Comparison of ENCODE assay signal across 25 mouse cellular contexts in genomic region chr6:144463691-144464090, GRCm38 (mm10).
DNase-seq lines count a peak whose midpoint lies in the region; ATAC-seq and TF ChIP-seq lines count a peak whose summit lies in the region.
"Had no signal": no experiment of that assay in that cellular context is flagged by ENCODE, and none has a peak within 500 bp of the region (broad histone marks: within the 10 kb centered on the region; RNA-seq: fewer than 3 reads in every experiment).

No protein-coding gene starts in this region.

- no peak for TF ChIP-seq POLR2A in limb, embryonic 14.5 days (IDR thresholded peaks at IDR 0.05; ENCODE audit: borderline replicate concordance, extremely low read depth, insufficient read depth, insufficient read length)

- H3K9me3 ChIP-seq in forebrain, embryonic 16.5 days (ENCODE audit: control insufficient read depth, low read length) = no peaks in the 10 kb centered on the region
- H3K9me3 ChIP-seq in forebrain, embryonic 13.5 days (replicated peaks) = no peaks in the 10 kb centered on the region
- H3K9me3 ChIP-seq in limb, embryonic 14.5 days (ENCODE audit: control insufficient read depth, low read length) = no peaks in the 10 kb centered on the region
- H3K9me3 ChIP-seq: embryonic facial prominence, embryonic 15.5 days; forebrain, embryonic 10.5 days; forebrain, embryonic 15.5 days; heart, embryonic 10.5 days; heart, embryonic 15.5 days; hindbrain, embryonic 13.5 days had no signal

- H3K4me1 ChIP-seq in forebrain, embryonic 16.5 days (replicated peaks; ENCODE audit: control insufficient read depth, insufficient read depth, low read length) = peaks cover 2% of the 10 kb centered on the region; the same call in 1 of the 2 replicates
- no peaks in the 10 kb centered on the region for H3K4me1 ChIP-seq in forebrain, embryonic 13.5 days
- peaks cover 18% of the 10 kb centered on the region for H3K4me1 ChIP-seq in limb, embryonic 14.5 days (ENCODE audit: control insufficient read depth, insufficient read depth, low read length)
- H3K4me1 ChIP-seq: embryonic facial prominence, embryonic 15.5 days; forebrain, embryonic 15.5 days; heart, embryonic 10.5 days; heart, embryonic 15.5 days had no signal

- WGBS in forebrain, embryonic 16.5 days = 63% methylated on average over 6 of the region's 6 CpGs
- 75% methylated on average over 6 of the region's 6 CpGs for WGBS in forebrain, embryonic 13.5 days
- 16% methylated on average over 6 of the region's 6 CpGs for WGBS in limb, embryonic 14.5 days

- H3K4me3 ChIP-seq in forebrain, embryonic 16.5 days (replicated peaks; ENCODE audit: low read length) = no peak overlapping the region
- no peak overlapping the region for H3K4me3 ChIP-seq in forebrain, embryonic 13.5 days
- H3K4me3 ChIP-seq in limb, embryonic 14.5 days (replicated peaks; ENCODE audit: low read length) = no peak overlapping the region
- H3K4me3 ChIP-seq: embryonic facial prominence, embryonic 15.5 days; erythroblast, embryonic 14.5 days; forebrain, embryonic 10.5 days; forebrain, embryonic 15.5 days; gastrocnemius, adult 2 months; heart, embryonic 10.5 days; heart, embryonic 15.5 days; hindbrain, embryonic 13.5 days had no signal

- DNase-seq in kidney, adult 9 months = peak; percentile 6
- no peak for DNase-seq in kidney, postnatal 10 days
- peak; percentile 40 for DNase-seq in limb, embryonic 14.5 days (ENCODE audit: low spot score)
- DNase-seq in T-cell, adult 2 months (ENCODE audit: low spot score) = no peak
- no peak for DNase-seq in frontal cortex, adult 2 months (ENCODE audit: extremely low spot score in 1 of 2, low spot score in 1 of 2)
- DNase-seq: adrenal gland, postnatal 25 days; cerebellum, adult 18-20 months; cerebellum, adult 9-11 months; cerebellum, postnatal 36 days; gastrocnemius, adult 2 months; gastrocnemius, postnatal 25 days; heart, adult 18-20 months; heart, postnatal 14 days had no signal

- no peak overlapping the region for H3K9ac ChIP-seq in forebrain, embryonic 16.5 days (replicated peaks; ENCODE audit: low read depth, low read length)
- no peak overlapping the region for H3K9ac ChIP-seq in forebrain, embryonic 13.5 days
- H3K9ac ChIP-seq in limb, embryonic 14.5 days (ENCODE audit: low read depth, low read length, severe bottlenecking) = no peak overlapping the region
- H3K9ac ChIP-seq: embryonic facial prominence, embryonic 15.5 days; forebrain, embryonic 15.5 days; heart, embryonic 15.5 days; hindbrain, embryonic 13.5 days had no signal

- H3K27me3 ChIP-seq in forebrain, embryonic 16.5 days (replicated peaks; ENCODE audit: control insufficient read depth, insufficient read depth, low read length) = no peaks in the 10 kb centered on the region
- no peaks in the 10 kb centered on the region for H3K27me3 ChIP-seq in forebrain, embryonic 13.5 days
- no peaks in the 10 kb centered on the region for H3K27me3 ChIP-seq in limb, embryonic 14.5 days (ENCODE audit: control insufficient read depth, insufficient read depth, low read length)
- H3K27me3 ChIP-seq: embryonic facial prominence, embryonic 15.5 days; forebrain, embryonic 15.5 days; heart, embryonic 15.5 days; hindbrain, embryonic 13.5 days had no signal

- 0 out of 2 replicates have a peak overlapping the region, but pooled peaks have one; percentile 1 for H3K27ac ChIP-seq in forebrain, embryonic 16.5 days (ENCODE audit: low read length)
- H3K27ac ChIP-seq in forebrain, embryonic 13.5 days = no peak overlapping the region
- no peak overlapping the region for H3K27ac ChIP-seq in limb, embryonic 14.5 days (replicated peaks; ENCODE audit: low read depth, low read length)
- H3K27ac ChIP-seq: embryonic facial prominence, embryonic 15.5 days; forebrain, embryonic 10.5 days; forebrain, embryonic 15.5 days; gastrocnemius, adult 2 months; heart, embryonic 10.5 days; heart, embryonic 15.5 days; hindbrain, embryonic 13.5 days; hindbrain, postnatal 0 days had no signal

- no peak overlapping the region for H3K4me2 ChIP-seq in forebrain, embryonic 16.5 days (ENCODE audit: low read length)
- no peak overlapping the region for H3K4me2 ChIP-seq in forebrain, embryonic 13.5 days
- H3K4me2 ChIP-seq in limb, embryonic 14.5 days (replicated peaks; ENCODE audit: low read depth, low read length, severe bottlenecking) = no peak overlapping the region
- H3K4me2 ChIP-seq: embryonic facial prominence, embryonic 15.5 days; forebrain, embryonic 15.5 days; heart, embryonic 15.5 days; hindbrain, embryonic 13.5 days had no signal

- no peak for ATAC-seq in forebrain, embryonic 16.5 days
- no peak for ATAC-seq in forebrain, embryonic 13.5 days
- ATAC-seq in granulocyte monocyte progenitor cell, adult 5-6 weeks (replicated peaks; ENCODE audit: poor library complexity, severe bottlenecking) = peak; percentile 36; the same call in 1 of the 2 replicates
- ATAC-seq in limb, embryonic 14.5 days (ENCODE audit: low FRiP score, low read depth) = no peak
- ATAC-seq: activated CD4-positive, CD25-positive, alpha-beta regulatory T cell, adult 4 months; forebrain, embryonic 15.5 days; hindbrain, postnatal 0 days had no signal

- no peaks in the 10 kb centered on the region for H3K36me3 ChIP-seq in forebrain, embryonic 16.5 days (ENCODE audit: control insufficient read depth, insufficient read depth)
- no peaks in the 10 kb centered on the region for H3K36me3 ChIP-seq in forebrain, embryonic 13.5 days (ENCODE audit: poor library complexity, severe bottlenecking)
- no peaks in the 10 kb centered on the region for H3K36me3 ChIP-seq in limb, embryonic 14.5 days (ENCODE audit: control insufficient read depth, insufficient read depth, low read length)
- H3K36me3 ChIP-seq: embryonic facial prominence, embryonic 15.5 days; forebrain, embryonic 10.5 days; forebrain, embryonic 15.5 days; heart, embryonic 10.5 days; heart, embryonic 15.5 days; hindbrain, embryonic 13.5 days had no signal

Comparison
In these comparisons a context has a peak if more than half of its experiments do, and no peak if none do; other contexts are left out.
1. DNase-seq: peak in kidney, adult 9 months (single experiment) and limb, embryonic 14.5 days (single experiment); none in kidney, postnatal 10 days (single experiment), T-cell, adult 2 months (single experiment) and frontal cortex, adult 2 months (0 of 2).